Mouse (Mus musculus) forebrain, postnatal 0 days (tissue): Measurements from ENCODE around the gene Gapdh. TPM values are rescaled to one million over a fixed set of nuclear protein-coding genes. Genes with fewer than 3 reads are reported as not detected.
"Not testable (repeated sequence)": the region's sequence is repeated elsewhere in the genome, so short reads cannot be mapped to it uniquely, and the experiment has no call there.

Experiments used
- ATAC-seq: fragments of 200-750 bp; cut with Nextera tagmentation; 2 replicates; pipeline ENCODE4 v1.8.0; 2017; ENCODE audit warnings: mild to moderate bottlenecking, moderate library complexity
- DNase-seq: peaks from one replicate; pipeline ENCODE4 v3.0.0-alpha.2; 2015
- H3K27ac ChIP-seq: fragments of 300-500 bp; sonication (generic); 2 replicates; pipeline ENCODE4 v1.5.1; 2014; ENCODE audit warnings: low read depth, mild to moderate bottlenecking, antibody characterized with exemption, low read length, moderate library complexity, mixed read lengths
- H3K27me3 ChIP-seq: fragments of 300-500 bp; sonication (generic); 2 replicates; pipeline ENCODE4 v1.6.1; 2014; ENCODE audit warnings: mild to moderate bottlenecking, low read length, mixed read lengths; ENCODE audit not compliant: insufficient read depth
- H3K36me3 ChIP-seq: fragments of 300-500 bp; sonication (generic); 2 replicates; pipeline ENCODE4 v1.6.1; 2014; ENCODE audit warnings: mild to moderate bottlenecking, moderate library complexity; ENCODE audit not compliant: insufficient read depth
- H3K4me1 ChIP-seq: fragments of 300-500 bp; sonication (generic); 2 replicates; pipeline ENCODE4 v1.6.1; 2014; ENCODE audit warnings: antibody characterized with exemption; ENCODE audit not compliant: insufficient read depth
- H3K4me2 ChIP-seq: fragments of 300-500 bp; sonication (generic); 2 replicates; pipeline ENCODE4 v1.6.1; 2014; ENCODE audit warnings: low read depth, mild to moderate bottlenecking, moderate library complexity
- H3K4me3 ChIP-seq: fragments of 300-500 bp; sonication (generic); 2 replicates; pipeline ENCODE4 v1.5.1; 2014; ENCODE audit warnings: low read depth, low read length, mixed read lengths
- H3K9ac ChIP-seq: fragments of 300-500 bp; sonication (generic); 2 replicates; pipeline ENCODE4 v1.6.1; 2014; ENCODE audit warnings: mild to moderate bottlenecking
- H3K9me3 ChIP-seq: fragments of 300-500 bp; sonication (generic); 2 replicates; pipeline ENCODE4 v1.6.1; 2016; ENCODE audit warnings: low read length
- CTCF ChIP-seq: sonication (generic); IDR thresholded peaks from 2 replicates; pipeline ENCODE4 v1.5.1; 2016; ENCODE audit warnings: antibody characterized with exemption, control low read depth, low read depth
- WGBS: fragments of 180-500 bp; shearing (Covaris S2); extraction: QIAGEN DNeasy Blood & Tissue Kit; methylation state at CpG from one replicate; pipeline ENCODE4 v1.1.7; 2014; 5-methylcytosine and 5-hydroxymethylcytosine counted together
- polyA plus RNA-seq: library from polyadenylated mRNA; unstranded; fragments of >200 nt; fragmentation: Nextera tagmentation; extraction: Ambion mirVana; gene quantifications from 2 replicates; pipeline ENCODE4 v1.2.1, GENCODE M21; 2015
- total RNA-seq: library from RNA; depleted of rRNA; stranded (reverse); fragments of >200 nt; gene quantifications from 2 replicates; pipeline ENCODE4 v1.2.3, GENCODE M21; 2014

The Gapdh gene
- total and polyA plus RNA-seq, 2 experiments from 2014 or later: 1,543 to 2,022 TPM

GRCm38 (mm10) chr6:125163801-125164657, 2.2 kb downstream of the Gapdh start:
- H3K4me3 ChIP-seq: peak overlapping the region; percentile 72
- no peaks in the 10 kb centered on the region for H3K9me3 ChIP-seq
- no peaks in the 10 kb centered on the region for H3K27me3 ChIP-seq
- H3K9ac ChIP-seq: peak overlapping the region; percentile 87
- ATAC-seq (no peak), DNase-seq (no peak)
- H3K4me2 ChIP-seq: peak overlapping the region; percentile 84
- H3K27ac ChIP-seq: peak overlapping the region; percentile 80
- H3K36me3 ChIP-seq: peaks cover 32% of the 10 kb centered on the region
- H3K4me1 ChIP-seq: peaks cover 17% of the 10 kb centered on the region
- TF ChIP-seq CTCF: no peak
- 3% methylated on average over 20 of the region's 20 CpGs for WGBS

- not testable (repeated sequence) for H3K27me3 ChIP-seq, H3K27ac ChIP-seq, H3K4me2 ChIP-seq, ATAC-seq, H3K4me3 ChIP-seq, H3K9ac ChIP-seq, H3K9me3 ChIP-seq, DNase-seq
- H3K4me1 ChIP-seq: peaks cover 17% of the 10 kb centered on the region
- peaks cover 33% of the 10 kb centered on the region for H3K36me3 ChIP-seq
- WGBS: 76% methylated on average over 11 of the region's 16 CpGs
Measured at GRCm38 (mm10) chr6:125162615-125163305, 3.5 kb downstream of the Gapdh start.

- Histone ChIP-seq H3K36me3 (peaks cover 40% of the 10 kb centered on the region), H3K4me1 (peaks cover 12% of the 10 kb centered on the region)
- not testable (repeated sequence) for H3K4me2 ChIP-seq, H3K27me3 ChIP-seq, ATAC-seq, H3K27ac ChIP-seq, H3K4me3 ChIP-seq, H3K9ac ChIP-seq, H3K9me3 ChIP-seq
- peak; percentile 86 for DNase-seq
- 5% methylated on average over 3 of the region's 5 CpGs for WGBS
- TF ChIP-seq CTCF: peak; percentile 74
Measured at GRCm38 (mm10) chr6:125161971-125162370, 4.3 kb downstream of the Gapdh start.

- no peaks in the 10 kb centered on the region for H3K9me3 ChIP-seq
- peaks cover 45% of the 10 kb centered on the region for H3K36me3 ChIP-seq
- H3K9ac ChIP-seq: no peak overlapping the region
- H3K4me1 ChIP-seq: peaks cover 10% of the 10 kb centered on the region
- DNase-seq: peak; percentile 31
- no peak for ATAC-seq
- H3K4me2 ChIP-seq: no peak overlapping the region
- TF ChIP-seq CTCF: no peak
- 15% methylated on average over 22 of the region's 22 CpGs for WGBS
- H3K27ac ChIP-seq: peak overlapping the region; percentile 29; the same call in 1 of the 2 replicates
- no peaks in the 10 kb centered on the region for H3K27me3 ChIP-seq
- H3K4me3 ChIP-seq: no peak overlapping the region
Measured at GRCm38 (mm10) chr6:125160854-125161760, 5.2 kb downstream of the Gapdh start.

- DNase-seq: no peak
- peaks cover 10% of the 10 kb centered on the region for H3K4me1 ChIP-seq
- ATAC-seq: no peak
- H3K27ac ChIP-seq: peak overlapping the region; percentile 21; the same call in 1 of the 2 replicates
- H3K27me3 ChIP-seq: no peaks in the 10 kb centered on the region
- H3K4me3 ChIP-seq: no peak overlapping the region
- WGBS: 35% methylated on average over 10 of the region's 10 CpGs
- no peak overlapping the region for H3K4me2 ChIP-seq
- no peak for TF ChIP-seq CTCF
- peaks cover 49% of the 10 kb centered on the region for H3K36me3 ChIP-seq
- no peaks in the 10 kb centered on the region for H3K9me3 ChIP-seq
- no peak overlapping the region for H3K9ac ChIP-seq
Measured at GRCm38 (mm10) chr6:125160558-125160853, 5.8 kb downstream of the Gapdh start.

- 80% methylated on average over 7 of the region's 7 CpGs for WGBS
- no peak for ATAC-seq
- peak overlapping the region; percentile 21; the same call in 1 of the 2 replicates for H3K27ac ChIP-seq
Measured at GRCm38 (mm10) chr6:125159773-125160557, 6.3 kb downstream of the Gapdh start.

More at GRCm38 (mm10) chr6:125159773-125160557, 6.3 kb downstream of the Gapdh start:
- H3K4me1 ChIP-seq: peaks cover 10% of the 10 kb centered on the region
- H3K9me3 ChIP-seq: no peaks in the 10 kb centered on the region
- no peak for DNase-seq
- peaks cover 53% of the 10 kb centered on the region for H3K36me3 ChIP-seq
- no peak overlapping the region for H3K4me2 ChIP-seq
- no peak for TF ChIP-seq CTCF
- no peak overlapping the region for H3K4me3 ChIP-seq
- H3K27me3 ChIP-seq: no peaks in the 10 kb centered on the region
- H3K9ac ChIP-seq: no peak overlapping the region
